Mouse (Mus musculus) thymus, postnatal 4 days (tissue): ENCODE measurements around the gene Spata13.

Experiments
- DNase-seq: peaks from one replicate; pipeline ENCODE4 v3.0.0; 2021

Gene Spata13

GRCm38 (mm10) chr14:60633961-60634864 lies at the start of gene Spata13:
TSS of gene Spata13 (plus strand) at chr14:60634001.
- DNase-seq = peak; percentile 94

GRCm38 (mm10) chr14:60586687-60587453 lies 46.9 kb upstream of the Spata13 start:
- DNase-seq = no peak

GRCm38 (mm10) chr14:60589001-60589400 lies 44.8 kb upstream of the Spata13 start:
- no peak for DNase-seq

GRCm38 (mm10) chr14:60592339-60592738 lies 41.5 kb upstream of the Spata13 start:
- DNase-seq = no peak

GRCm38 (mm10) chr14:60592822-60593221 lies 41.0 kb upstream of the Spata13 start:
- no peak for DNase-seq

- no peak for DNase-seq
Measured at GRCm38 (mm10) chr14:60597571-60597970, 36.2 kb upstream of the Spata13 start.

GRCm38 (mm10) chr14:60599044-60599443 lies 34.8 kb upstream of the Spata13 start:
- no peak for DNase-seq

- no peak for DNase-seq
Measured at GRCm38 (mm10) chr14:60605564-60605963, 28.2 kb upstream of the Spata13 start.

GRCm38 (mm10) chr14:60606194-60606593 lies 27.6 kb upstream of the Spata13 start:
- no peak for DNase-seq

GRCm38 (mm10) chr14:60607743-60608142 lies 26.1 kb upstream of the Spata13 start:
- DNase-seq = no peak

GRCm38 (mm10) chr14:60609160-60609559 lies 24.6 kb upstream of the Spata13 start:
- no peak for DNase-seq

- DNase-seq = no peak
Measured at GRCm38 (mm10) chr14:60612671-60613070, 21.1 kb upstream of the Spata13 start.

GRCm38 (mm10) chr14:60621076-60621475 lies 12.7 kb upstream of the Spata13 start:
- no peak for DNase-seq

- no peak for DNase-seq
Measured at GRCm38 (mm10) chr14:60625486-60625885, 8.3 kb upstream of the Spata13 start.

GRCm38 (mm10) chr14:60629887-60630460 lies 3.8 kb upstream of the Spata13 start:
- no peak for DNase-seq

GRCm38 (mm10) chr14:60630981-60631380 lies 2.8 kb upstream of the Spata13 start:
- DNase-seq = no peak

- peak; percentile 65 for DNase-seq
Measured at GRCm38 (mm10) chr14:60634877-60635771, 1.3 kb downstream of the Spata13 start.

- DNase-seq = no peak
Measured at GRCm38 (mm10) chr14:60635911-60636607, 2.3 kb downstream of the Spata13 start.

GRCm38 (mm10) chr14:60636608-60636980 lies 2.8 kb downstream of the Spata13 start:
- DNase-seq = no peak

GRCm38 (mm10) chr14:60636996-60637395 lies 3.2 kb downstream of the Spata13 start:
- no peak for DNase-seq

- no peak for DNase-seq
Measured at GRCm38 (mm10) chr14:60638159-60638558, 4.4 kb downstream of the Spata13 start.

GRCm38 (mm10) chr14:60639195-60639594 lies 5.4 kb downstream of the Spata13 start:
- no peak for DNase-seq
